29 mouse cellular contexts compared by ENCODE assay signal in genomic region chr2:167944193-167944592, GRCm38 (mm10). TPM values are rescaled to one million over a fixed set of nuclear protein-coding genes. Genes with fewer than 3 reads are reported as not detected.
A peak's percentile ranks its signal among the peaks of the same experiment; 100 is the strongest.
DNase-seq lines count a peak whose midpoint lies in the region; ATAC-seq and TF ChIP-seq lines count a peak whose summit lies in the region.
"Had no signal": no experiment of that assay in that cellular context is flagged by ENCODE, and none has a peak within 500 bp of the region (broad histone marks: within the 10 kb centered on the region; RNA-seq: fewer than 3 reads in every experiment).

No protein-coding gene starts in this region.

- H3K27me3 ChIP-seq in liver, embryonic 12.5 days (replicated peaks): no peaks in the 10 kb centered on the region
- H3K27me3 ChIP-seq in limb, embryonic 14.5 days (ENCODE audit: control insufficient read depth, insufficient read depth, low read length): no peaks in the 10 kb centered on the region
- H3K27me3 ChIP-seq: embryonic facial prominence, embryonic 13.5 days; forebrain, embryonic 15.5 days; hindbrain, embryonic 12.5 days; limb, embryonic 13.5 days; midbrain, embryonic 12.5 days had no signal

- H3K4me1 ChIP-seq in liver, embryonic 12.5 days: peaks cover 90% of the 10 kb centered on the region
- peaks cover 58% of the 10 kb centered on the region for H3K4me1 ChIP-seq in limb, embryonic 14.5 days (ENCODE audit: control insufficient read depth, insufficient read depth, low read length)

- no peak for ATAC-seq in liver, embryonic 12.5 days
- ATAC-seq in limb, embryonic 14.5 days (ENCODE audit: low FRiP score, low read depth): no peak
- ATAC-seq: forebrain, embryonic 15.5 days; intestine, postnatal 0 days had no signal

- 85% methylated on average over 3 of the region's 3 CpGs for WGBS in liver, embryonic 12.5 days (ENCODE audit: insufficient replicate concordance)
- 90% methylated on average over 3 of the region's 3 CpGs for WGBS in limb, embryonic 14.5 days

- no peak overlapping the region for H3K4me2 ChIP-seq in liver, embryonic 12.5 days
- no peak overlapping the region for H3K4me2 ChIP-seq in limb, embryonic 14.5 days (replicated peaks; ENCODE audit: low read depth, low read length, severe bottlenecking)
- H3K4me2 ChIP-seq: embryonic facial prominence, embryonic 13.5 days; forebrain, embryonic 15.5 days; heart, embryonic 11.5 days; hindbrain, embryonic 12.5 days; limb, embryonic 13.5 days; midbrain, embryonic 12.5 days had no signal

- H3K27ac ChIP-seq in liver, embryonic 12.5 days: 0 out of 2 replicates have a peak overlapping the region, but pooled peaks have one; percentile 1
- 0 out of 2 replicates have a peak overlapping the region, but pooled peaks have one; percentile 28 for H3K27ac ChIP-seq in limb, embryonic 14.5 days (replicated peaks; ENCODE audit: low read depth, low read length)
- no peak overlapping the region for H3K27ac ChIP-seq in gastrocnemius, adult 2 months
- H3K27ac ChIP-seq in left cerebral cortex, adult 2 months: no peak overlapping the region
- H3K27ac ChIP-seq: embryonic facial prominence, embryonic 13.5 days; forebrain, embryonic 10.5 days; midbrain, embryonic 12.5 days; stomach, postnatal 0 days had no signal

- no peaks in the 10 kb centered on the region for H3K36me3 ChIP-seq in liver, embryonic 12.5 days
- H3K36me3 ChIP-seq in limb, embryonic 14.5 days (ENCODE audit: control insufficient read depth, insufficient read depth, low read length): no peaks in the 10 kb centered on the region; the same call in 1 of the 2 replicates
- H3K36me3 ChIP-seq: embryonic facial prominence, embryonic 13.5 days; forebrain, embryonic 10.5 days; forebrain, embryonic 15.5 days; hindbrain, embryonic 12.5 days; limb, embryonic 13.5 days; midbrain, embryonic 12.5 days had no signal

- TF ChIP-seq POLR2A in limb, embryonic 14.5 days (IDR thresholded peaks at IDR 0.05; ENCODE audit: borderline replicate concordance, extremely low read depth, insufficient read depth, insufficient read length): no peak

- H3K9ac ChIP-seq in liver, embryonic 12.5 days: no peak overlapping the region
- no peak overlapping the region for H3K9ac ChIP-seq in limb, embryonic 14.5 days (ENCODE audit: low read depth, low read length, severe bottlenecking)
- H3K9ac ChIP-seq: embryonic facial prominence, embryonic 13.5 days; forebrain, embryonic 15.5 days; hindbrain, embryonic 12.5 days; limb, embryonic 13.5 days; midbrain, embryonic 12.5 days had no signal

- intact Hi-C loops in gastrocnemius, adult 2 months (cut with DNase I): no loop called here
- intact Hi-C loops in left cerebral cortex, adult 2 months (cut with DNase I): no loop called here

- H3K4me3 ChIP-seq in liver, embryonic 12.5 days: no peak overlapping the region
- H3K4me3 ChIP-seq in limb, embryonic 14.5 days (replicated peaks; ENCODE audit: low read length): no peak overlapping the region
- H3K4me3 ChIP-seq in gastrocnemius, adult 2 months: no peak overlapping the region
- no peak overlapping the region for H3K4me3 ChIP-seq in left cerebral cortex, adult 2 months
- H3K4me3 ChIP-seq: embryonic facial prominence, embryonic 13.5 days; forebrain, embryonic 10.5 days; forebrain, embryonic 15.5 days; hindbrain, embryonic 12.5 days; limb, embryonic 13.5 days; midbrain, embryonic 12.5 days had no signal

- DNase-seq in liver (no peak), R1 (ENCODE audit: low read depth, low spot score) (peak; percentile 75)
- DNase-seq in limb, embryonic 14.5 days (ENCODE audit: low spot score): no peak
- no peak for DNase-seq in gastrocnemius, adult 2 months
- DNase-seq in left cerebral cortex, adult 2 months (ENCODE audit: extremely low spot score in 1 of 2, low spot score in 2 of 2): no peak
- no peak for DNase-seq in cerebellum, adult 8-10 months
- DNase-seq: adrenal gland, postnatal 14 days; cerebellum, adult 11-12 months; cerebellum, postnatal 10 days; gastrocnemius, postnatal 36 days; heart, adult 18-20 months; heart, postnatal 36 days; kidney, postnatal 14 days; layer of hippocampus, adult 9-11 months; lung, adult 2 months; lung, postnatal 14 days; right cerebral cortex, postnatal 25 days; thymus, adult 18-20 months; thymus, postnatal 25 days had no signal

- TF ChIP-seq CTCF in gastrocnemius, adult 2 months (IDR thresholded peaks at IDR 0.05): no peak
- no peak for TF ChIP-seq CTCF in left cerebral cortex, adult 2 months (IDR thresholded peaks at IDR 0.05)

- H3K9me3 ChIP-seq in liver, embryonic 12.5 days (replicated peaks): no peaks in the 10 kb centered on the region
- no peaks in the 10 kb centered on the region for H3K9me3 ChIP-seq in limb, embryonic 14.5 days (ENCODE audit: control insufficient read depth, low read length)
- H3K9me3 ChIP-seq: embryonic facial prominence, embryonic 13.5 days; forebrain, embryonic 10.5 days; forebrain, embryonic 15.5 days; hindbrain, embryonic 12.5 days; limb, embryonic 13.5 days; midbrain, embryonic 12.5 days had no signal

RNA-seq across cellular contexts. Expression of gene Ptpn1, which starts 12.3 kb away (rescaled TPM):
- 38.4 and 39.2 TPM in 2 replicates for polyA plus RNA-seq in liver, embryonic 12.5 days (2016; fragmentation: Nextera tagmentation; extraction: Ambion mirVana)
- polyA plus RNA-seq in limb, embryonic 14.5 days (2012; rRNA removed): 27.3 and 31.1 TPM in 2 replicates
- polyA plus RNA-seq in limb, embryonic 14.5 days (2014; fragmentation: Nextera tagmentation; extraction: Ambion mirVana): 41.5 and 49.0 TPM in 2 replicates
- 10 to 100 TPM; 15.4 to 19.6 TPM for total RNA-seq in gastrocnemius, adult 2 months (2021)
- total RNA-seq in left cerebral cortex, adult 2 months (2021): 10 to 100 TPM; 52.0 to 69.0 TPM

Comparison
In these comparisons a context has a peak if more than half of its experiments do, and no peak if none do; other contexts are left out.
1. H3K27ac ChIP-seq: peak in liver, embryonic 12.5 days (single experiment) and limb, embryonic 14.5 days (single experiment); none in gastrocnemius, adult 2 months (single experiment) and left cerebral cortex, adult 2 months (single experiment).